Mouse (Mus musculus): ENCODE data around the gene Ppp2r5a. TPM values are rescaled to one million over a fixed set of nuclear protein-coding genes. Genes with fewer than 3 reads are reported as not detected.
A peak's percentile ranks its signal among the peaks of the same experiment; 100 is the strongest.

The Ppp2r5a gene
- polyA plus RNA-seq, 1 experiment from 2014 or later, result 9.5 TPM

DNA sequence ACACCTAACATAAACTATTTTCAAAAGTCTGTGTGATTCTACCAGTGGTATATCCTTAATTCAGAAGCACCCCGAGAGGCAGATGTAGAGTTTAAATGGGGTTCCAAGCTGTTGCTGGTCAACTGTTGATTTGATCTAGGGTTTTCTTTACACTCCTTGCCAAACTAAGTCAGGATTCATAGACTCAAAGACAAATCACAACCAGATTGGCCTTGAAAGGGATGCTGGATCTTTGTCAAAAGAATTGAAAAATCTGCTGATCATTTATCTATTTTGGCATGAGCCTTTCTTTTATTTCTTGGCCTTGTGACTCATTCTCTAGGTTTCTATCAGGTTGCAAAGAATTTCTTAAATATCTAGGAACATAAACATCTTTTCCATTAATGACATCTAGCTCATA lies 7.9 kb downstream of the Ppp2r5a start:
- H3K4me3 ChIP-seq, result peak overlapping the region; percentile 76
- no peak for DNase-seq (ENCODE audit: extremely low spot score, low spot score)
- H3K36me3 ChIP-seq (replicated peaks), result no peaks in the 10 kb centered on the region
- no peaks in the 10 kb centered on the region for H3K9me3 ChIP-seq
- WGBS, result 62% methylated on average over 1 of the region's 1 CpGs
- peaks cover 37% of the 10 kb centered on the region for H3K4me1 ChIP-seq
- H3K27me3 ChIP-seq (ENCODE audit: poor library complexity, severe bottlenecking), result peaks cover 8% of the 10 kb centered on the region
- no peak overlapping the region for H3K27ac ChIP-seq

DNA sequence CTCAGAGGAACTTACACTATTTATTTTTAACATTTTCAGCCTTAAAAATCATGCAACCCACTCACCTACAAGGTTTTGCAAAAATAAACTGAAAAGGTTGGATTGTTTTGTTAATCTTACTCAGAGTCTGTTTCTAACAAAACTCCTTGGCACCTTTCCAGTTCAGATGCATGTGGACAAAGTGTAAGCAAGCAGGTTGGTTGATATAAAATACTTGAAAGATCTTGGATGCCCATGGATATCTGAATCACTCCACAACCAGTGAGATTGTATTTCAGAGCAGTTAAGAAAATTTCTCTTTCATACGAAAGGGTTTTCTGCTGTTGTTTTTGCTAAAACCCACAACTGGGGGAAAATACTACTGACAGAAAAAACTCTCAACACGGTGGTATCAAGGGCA lies 8.9 kb downstream of the Ppp2r5a start:
- Histone ChIP-seq H3K4me3 (peak overlapping the region; percentile 76; the same call in 1 of the 2 replicates), H3K27me3 (ENCODE audit: poor library complexity, severe bottlenecking) (peaks cover 7% of the 10 kb centered on the region), H3K36me3 (replicated peaks) (no peaks in the 10 kb centered on the region), H3K27ac (no peak overlapping the region), H3K9me3 (no peaks in the 10 kb centered on the region), H3K4me1 (peaks cover 37% of the 10 kb centered on the region)
- 67% methylated on average over 2 of the region's 2 CpGs for WGBS
- DNase-seq (ENCODE audit: extremely low spot score, low spot score), result no peak

DNA sequence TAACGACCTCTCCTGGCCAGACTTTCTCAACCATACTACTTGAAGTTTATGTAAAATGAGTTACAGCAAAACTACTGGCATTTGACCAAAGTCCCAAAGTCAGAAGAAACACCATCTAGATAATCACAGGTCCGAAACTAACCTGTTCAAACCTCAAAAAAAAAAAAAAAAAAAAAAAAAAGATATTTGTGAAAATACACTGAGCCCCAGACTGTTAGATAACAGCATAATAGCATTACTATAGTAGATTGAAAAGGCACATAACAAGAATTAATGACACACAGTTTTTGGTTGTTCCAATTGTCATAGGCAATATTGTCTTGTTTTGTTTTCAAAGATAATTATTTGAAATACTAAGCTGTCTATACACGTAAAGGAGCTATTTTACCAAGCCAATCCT lies 9.5 kb downstream of the Ppp2r5a start:
- Histone ChIP-seq H3K27ac (no peak overlapping the region), H3K36me3 (replicated peaks) (no peaks in the 10 kb centered on the region), H3K27me3 (ENCODE audit: poor library complexity, severe bottlenecking) (peaks cover 1% of the 10 kb centered on the region; the same call in 1 of the 2 replicates), H3K9me3 (no peaks in the 10 kb centered on the region), H3K4me1 (peaks cover 37% of the 10 kb centered on the region), H3K4me3 (no peak overlapping the region)
- WGBS, result 88% methylated on average over 3 of the region's 3 CpGs
- DNase-seq (ENCODE audit: extremely low spot score, low spot score), result no peak

DNA sequence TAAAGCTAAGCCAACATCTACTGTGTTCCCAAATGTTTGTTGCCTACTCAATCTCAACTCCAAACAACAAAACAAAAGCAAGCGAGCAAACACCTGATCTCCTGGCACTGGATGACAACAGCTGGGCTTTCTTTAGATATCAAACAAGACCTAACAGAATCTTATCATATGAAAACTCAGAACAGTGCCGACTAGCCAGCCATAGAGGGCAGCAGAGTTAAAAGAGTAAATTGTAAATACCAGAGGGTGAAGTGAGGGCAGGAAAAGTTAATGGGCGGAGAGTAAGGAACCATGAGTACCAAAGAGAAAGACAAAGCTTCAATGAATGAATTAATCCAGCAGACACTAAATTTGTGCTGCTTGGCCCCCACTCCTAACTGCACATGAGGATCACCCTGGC lies 11.8 kb downstream of the Ppp2r5a start:
- no peaks in the 10 kb centered on the region; the same call in 1 of the 2 replicates for H3K27me3 ChIP-seq (ENCODE audit: poor library complexity, severe bottlenecking)
- no peak overlapping the region for H3K27ac ChIP-seq
- no peak overlapping the region for H3K4me3 ChIP-seq
- no peak for DNase-seq (ENCODE audit: extremely low spot score, low spot score)
- H3K36me3 ChIP-seq (replicated peaks), result no peaks in the 10 kb centered on the region
- 32% methylated on average over 3 of the region's 3 CpGs for WGBS
- no peaks in the 10 kb centered on the region for H3K9me3 ChIP-seq
- peaks cover 28% of the 10 kb centered on the region for H3K4me1 ChIP-seq

DNA sequence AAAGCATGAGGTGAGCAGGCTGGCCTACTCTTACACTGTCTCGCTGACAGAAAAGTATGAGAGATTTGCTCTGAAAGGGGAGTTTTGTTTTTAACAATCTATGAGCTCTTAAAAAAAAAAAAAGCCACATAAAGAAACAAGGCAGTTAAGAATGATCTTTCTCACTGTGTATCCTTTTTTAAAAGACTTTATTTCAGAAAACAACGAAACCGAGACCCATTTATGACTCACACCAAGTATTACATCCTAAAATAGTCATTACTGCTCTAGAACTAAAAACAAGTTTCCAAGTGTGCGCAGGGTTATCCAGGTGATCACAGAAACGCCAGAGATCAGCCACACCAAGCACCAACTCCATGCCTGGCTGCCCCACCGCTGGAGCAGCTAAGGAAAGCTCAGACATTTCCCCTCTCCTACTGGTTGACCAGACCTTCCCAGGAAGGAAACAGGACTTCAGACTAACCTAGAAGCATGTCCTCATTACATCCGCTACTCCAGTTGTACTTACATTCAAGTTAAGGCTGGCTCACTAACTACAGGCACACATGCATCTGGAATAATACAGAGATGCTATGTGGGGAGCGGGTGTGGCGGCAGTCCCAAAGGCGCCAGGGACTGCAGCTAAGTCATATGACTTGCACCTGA lies 18.2 kb downstream of the Ppp2r5a start:
- no peak overlapping the region for H3K4me3 ChIP-seq
- H3K4me1 ChIP-seq, result no peaks in the 10 kb centered on the region
- H3K27ac ChIP-seq, result no peak overlapping the region
- DNase-seq (ENCODE audit: extremely low spot score, low spot score), result no peak
- H3K9me3 ChIP-seq, result no peaks in the 10 kb centered on the region
- 97% methylated on average over 10 of the region's 10 CpGs for WGBS
- peaks cover 3% of the 10 kb centered on the region for H3K36me3 ChIP-seq (replicated peaks)
- no peaks in the 10 kb centered on the region for H3K27me3 ChIP-seq (ENCODE audit: poor library complexity, severe bottlenecking)

DNA sequence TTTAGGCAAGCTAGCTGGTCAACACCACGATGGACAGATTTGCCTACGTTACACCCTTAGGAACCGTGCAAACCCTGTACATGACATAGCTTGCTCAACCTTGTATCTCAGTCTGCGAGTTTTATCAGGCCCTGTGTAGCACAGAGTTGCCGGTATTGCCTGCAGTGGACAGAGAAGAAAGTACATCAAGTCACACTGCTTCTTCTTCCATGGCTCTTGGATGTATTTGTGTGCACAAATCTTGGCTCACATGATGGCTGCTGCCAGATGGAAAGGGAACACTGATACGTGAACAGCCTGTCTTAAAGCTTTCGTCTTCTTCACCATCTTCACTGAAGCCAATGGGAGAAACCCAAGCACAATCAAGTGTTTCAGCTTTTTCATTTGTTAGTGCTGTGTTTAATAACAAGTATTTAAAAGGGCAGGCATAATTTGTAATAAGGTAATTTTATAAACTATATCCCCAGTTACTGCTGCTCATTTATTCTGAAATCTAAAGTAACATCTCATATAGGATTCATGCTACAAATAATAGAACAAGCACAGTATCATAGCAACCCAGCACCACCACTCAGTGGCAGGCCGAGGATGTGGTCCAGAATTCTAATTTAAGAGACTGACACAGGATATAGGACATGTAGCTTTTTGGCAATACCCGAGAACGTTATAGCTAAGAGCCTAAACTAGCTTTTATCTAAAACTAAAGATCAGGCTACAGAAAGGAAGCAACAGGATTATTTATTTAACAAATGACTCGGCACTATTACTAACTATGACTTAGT lies 20.9 kb downstream of the Ppp2r5a start:
- Histone ChIP-seq H3K4me3 (no peak overlapping the region), H3K27ac (no peak overlapping the region), H3K36me3 (replicated peaks) (peaks cover 3% of the 10 kb centered on the region), H3K4me1 (no peaks in the 10 kb centered on the region), H3K27me3 (ENCODE audit: poor library complexity, severe bottlenecking) (no peaks in the 10 kb centered on the region), H3K9me3 (no peaks in the 10 kb centered on the region)
- DNase-seq (ENCODE audit: extremely low spot score, low spot score), result no peak
- WGBS, result 93% methylated on average over 11 of the region's 11 CpGs

DNA sequence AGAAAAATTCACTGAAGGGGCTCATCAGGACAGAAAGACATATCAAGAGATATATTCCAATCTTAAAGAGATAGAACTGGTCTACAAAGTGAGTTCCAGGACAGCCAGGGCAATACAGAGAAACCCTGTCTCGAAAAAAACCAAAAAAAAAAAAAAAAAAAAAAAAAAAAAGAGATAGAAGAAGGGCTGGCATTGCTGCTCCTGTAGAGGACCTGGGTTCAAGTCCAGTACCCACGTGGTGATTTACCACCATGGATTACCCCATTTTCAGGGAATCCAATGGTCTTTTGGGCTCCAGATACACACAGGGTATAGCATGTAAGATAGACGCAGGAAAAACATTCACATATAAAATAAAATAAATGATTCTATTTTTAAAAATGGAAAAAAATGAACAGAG lies 22.2 kb downstream of the Ppp2r5a start:
- Histone ChIP-seq H3K27me3 (ENCODE audit: poor library complexity, severe bottlenecking) (no peaks in the 10 kb centered on the region), H3K4me1 (no peaks in the 10 kb centered on the region), H3K27ac (no peak overlapping the region), H3K4me3 (no peak overlapping the region), H3K36me3 (replicated peaks) (peaks cover 3% of the 10 kb centered on the region), H3K9me3 (no peaks in the 10 kb centered on the region)
- DNase-seq (ENCODE audit: extremely low spot score, low spot score), result no peak
- WGBS, result 85% methylated on average over 3 of the region's 3 CpGs

DNA sequence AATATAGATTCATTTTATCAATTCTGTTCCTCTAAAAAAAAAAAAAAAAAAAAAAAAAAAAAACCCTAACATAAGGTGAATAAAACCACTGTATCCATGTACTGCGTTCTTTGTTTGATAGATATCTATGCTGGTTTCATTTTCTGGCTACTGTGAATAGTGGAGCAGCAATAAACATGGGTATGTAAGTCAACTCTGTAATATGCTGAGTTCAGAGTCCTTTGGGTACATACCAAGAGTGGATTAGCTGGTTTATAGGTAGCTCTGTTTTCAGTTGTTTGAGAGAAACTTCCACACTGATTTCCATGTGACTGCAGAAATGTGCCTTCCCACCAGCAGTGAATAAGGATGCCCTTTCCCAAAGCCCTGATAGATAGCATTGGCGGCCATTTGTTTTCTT lies 25.0 kb downstream of the Ppp2r5a start:
- no peak for DNase-seq (ENCODE audit: extremely low spot score, low spot score)
- WGBS, result 92% methylated on average over 2 of the region's 2 CpGs
- no peak overlapping the region for H3K4me3 ChIP-seq

DNA sequence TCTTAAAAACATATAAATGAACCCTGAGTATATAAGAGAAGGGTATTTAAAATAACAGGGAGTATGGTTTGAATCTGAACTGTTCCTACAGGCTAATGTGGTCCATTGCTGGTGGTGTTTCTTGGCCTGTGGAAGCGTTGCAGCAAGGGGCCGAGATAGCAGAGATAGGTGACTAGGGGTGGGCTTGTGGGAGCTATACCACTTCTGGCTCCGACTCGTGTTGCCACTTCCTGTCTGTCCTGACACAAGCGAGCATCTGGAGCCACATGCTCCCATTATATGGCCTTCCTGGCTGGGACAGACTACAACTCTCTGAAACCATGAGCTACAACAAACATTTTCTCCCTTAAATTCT lies 27.5 kb downstream of the Ppp2r5a start:
- Histone ChIP-seq H3K36me3 (replicated peaks) (peaks cover 2% of the 10 kb centered on the region), H3K4me3 (no peak overlapping the region), H3K4me1 (no peaks in the 10 kb centered on the region), H3K27ac (no peak overlapping the region), H3K9me3 (no peaks in the 10 kb centered on the region), H3K27me3 (ENCODE audit: poor library complexity, severe bottlenecking) (no peaks in the 10 kb centered on the region)
- no peak for DNase-seq (ENCODE audit: extremely low spot score, low spot score)
- WGBS, result 92% methylated on average over 5 of the region's 5 CpGs

More for the DNA sequence above, 25.0 kb downstream of the Ppp2r5a start:
- H3K27ac ChIP-seq, result no peak overlapping the region
- no peaks in the 10 kb centered on the region for H3K27me3 ChIP-seq (ENCODE audit: poor library complexity, severe bottlenecking)
- no peaks in the 10 kb centered on the region for H3K9me3 ChIP-seq
- H3K4me1 ChIP-seq, result no peaks in the 10 kb centered on the region
- H3K36me3 ChIP-seq (replicated peaks), result no peaks in the 10 kb centered on the region

DNA sequence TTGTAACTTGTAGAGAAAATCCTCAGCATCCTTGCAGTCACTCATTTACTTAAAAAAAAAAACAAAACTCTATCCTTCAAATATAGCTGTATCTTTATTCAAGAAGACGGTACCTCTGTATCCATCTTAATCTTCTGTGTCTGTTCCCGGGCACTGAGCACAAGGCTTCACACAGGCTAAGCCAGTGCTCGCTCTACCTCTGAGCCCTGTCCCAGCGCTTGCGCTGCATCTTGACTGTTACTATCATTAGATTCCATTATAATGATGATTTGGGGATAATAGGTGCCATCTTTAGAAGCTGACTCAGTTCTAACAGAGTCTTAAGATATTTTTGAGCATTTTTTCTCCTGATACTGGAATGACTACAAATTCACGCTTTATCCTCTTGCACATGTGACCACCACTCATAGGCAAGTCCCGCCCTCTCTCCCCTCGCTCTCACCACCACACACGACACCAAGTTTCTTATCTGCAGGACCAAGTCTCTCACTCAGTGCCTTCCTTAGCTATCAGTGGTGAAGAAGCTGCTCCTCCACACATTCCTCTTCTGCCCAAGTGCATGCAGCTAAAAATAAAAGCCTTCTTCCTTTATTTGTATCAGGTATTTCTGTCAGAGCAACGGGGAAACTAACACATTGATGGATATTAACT lies 28.0 kb downstream of the Ppp2r5a start:
- WGBS, result 94% methylated on average over 10 of the region's 10 CpGs
- H3K4me3 ChIP-seq, result no peak overlapping the region
- DNase-seq (ENCODE audit: extremely low spot score, low spot score), result no peak
- no peaks in the 10 kb centered on the region for H3K9me3 ChIP-seq
- no peaks in the 10 kb centered on the region for H3K4me1 ChIP-seq
- H3K27ac ChIP-seq, result no peak overlapping the region
- H3K27me3 ChIP-seq (ENCODE audit: poor library complexity, severe bottlenecking), result no peaks in the 10 kb centered on the region
- H3K36me3 ChIP-seq (replicated peaks), result peaks cover 7% of the 10 kb centered on the region

DNA sequence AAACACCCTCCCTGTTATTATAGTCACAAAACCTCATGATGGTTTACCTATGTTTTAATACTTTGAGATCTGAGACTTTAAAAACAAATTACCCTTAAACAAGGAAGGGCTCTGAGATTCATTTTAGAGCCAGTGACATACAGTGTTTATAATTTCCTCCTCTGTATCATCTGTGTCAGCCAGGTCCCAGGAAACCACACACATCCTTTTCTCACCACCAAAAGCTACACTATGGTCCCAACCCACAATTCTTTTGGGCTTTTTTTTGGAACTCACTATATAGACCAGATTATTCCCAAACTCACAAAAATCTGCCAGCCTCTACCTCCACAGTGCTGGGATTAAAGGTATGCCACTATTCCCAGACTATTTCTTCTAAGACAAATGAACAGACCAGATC lies 33.9 kb downstream of the Ppp2r5a start:
- Histone ChIP-seq H3K4me3 (no peak overlapping the region), H3K4me1 (no peaks in the 10 kb centered on the region), H3K9me3 (no peaks in the 10 kb centered on the region), H3K27me3 (ENCODE audit: poor library complexity, severe bottlenecking) (no peaks in the 10 kb centered on the region), H3K36me3 (replicated peaks) (peaks cover 21% of the 10 kb centered on the region), H3K27ac (no peak overlapping the region)
- DNase-seq (ENCODE audit: extremely low spot score, low spot score), result no peak

DNA sequence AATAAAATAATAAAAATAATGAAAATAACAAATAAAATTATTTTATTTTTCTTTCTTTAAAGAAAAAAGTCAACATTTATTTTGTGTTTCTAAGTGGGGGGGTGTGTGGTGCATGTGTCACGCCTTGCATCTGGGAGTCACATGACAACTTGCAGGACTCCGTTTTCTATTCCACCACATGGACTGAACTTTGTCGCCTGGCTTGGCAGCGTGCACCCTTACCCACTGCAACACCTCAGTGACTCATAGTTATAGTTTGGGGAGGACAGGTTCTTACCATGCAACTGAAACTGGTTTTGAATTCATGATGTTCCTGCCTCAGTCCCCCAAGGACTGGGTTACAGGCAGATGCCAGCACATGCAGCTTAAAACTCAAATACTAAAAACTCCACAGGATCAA lies 34.9 kb downstream of the Ppp2r5a start:
- WGBS, result 97% methylated on average over 4 of the region's 4 CpGs
- Histone ChIP-seq H3K36me3 (replicated peaks) (peaks cover 21% of the 10 kb centered on the region), H3K27ac (no peak overlapping the region), H3K27me3 (ENCODE audit: poor library complexity, severe bottlenecking) (no peaks in the 10 kb centered on the region), H3K9me3 (no peaks in the 10 kb centered on the region), H3K4me3 (no peak overlapping the region), H3K4me1 (no peaks in the 10 kb centered on the region)
- no peak for DNase-seq (ENCODE audit: extremely low spot score, low spot score)

DNA sequence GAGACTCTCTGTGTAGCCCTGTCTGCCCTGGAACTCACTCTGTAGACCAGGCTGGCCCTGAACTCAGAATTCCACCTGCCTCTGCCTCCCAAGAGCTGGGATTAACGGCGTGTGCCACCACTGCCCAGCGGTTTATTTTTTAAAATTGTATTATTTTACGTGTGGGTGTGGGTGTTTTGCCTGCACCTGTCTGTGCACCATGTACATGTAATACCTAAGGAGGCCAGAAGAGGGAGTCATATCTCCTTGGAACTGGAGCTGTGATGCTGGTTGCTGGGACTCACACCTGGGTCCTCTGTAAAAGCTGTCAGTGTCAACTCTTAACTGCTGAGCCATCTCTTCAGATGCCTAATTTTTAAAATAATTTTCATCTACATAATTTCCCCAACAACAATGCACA lies 38.6 kb downstream of the Ppp2r5a start:
- DNase-seq (ENCODE audit: extremely low spot score, low spot score), result no peak
- H3K27me3 ChIP-seq (ENCODE audit: poor library complexity, severe bottlenecking), result no peaks in the 10 kb centered on the region
- H3K9me3 ChIP-seq, result no peaks in the 10 kb centered on the region
- peaks cover 20% of the 10 kb centered on the region for H3K36me3 ChIP-seq (replicated peaks)
- 75% methylated on average over 4 of the region's 4 CpGs for WGBS
- H3K27ac ChIP-seq, result no peak overlapping the region
- no peaks in the 10 kb centered on the region for H3K4me1 ChIP-seq
- H3K4me3 ChIP-seq, result no peak overlapping the region

Data from forebrain, embryonic 10.5 days (tissue).